Mouse (Mus musculus): ENCODE data around the gene Btbd7.

Btbd7 gene

GRCm38 (mm10) chr12:102779452-102779851, 98.8 kb downstream of the Btbd7 start:
- DNase-seq (ENCODE audit: low spot score): no peak

- no peak for DNase-seq (ENCODE audit: low spot score)
These were observed 100.1 kb downstream of the Btbd7 start for GRCm38 (mm10) chr12:102778151-102778550.

GRCm38 (mm10) chr12:102776035-102776434, 102.2 kb downstream of the Btbd7 start:
- no peak for DNase-seq (ENCODE audit: low spot score)

GRCm38 (mm10) chr12:102772676-102773075, 105.6 kb downstream of the Btbd7 start:
- no peak for DNase-seq (ENCODE audit: low spot score)

- DNase-seq (ENCODE audit: low spot score): no peak
These were observed 106.7 kb downstream of the Btbd7 start for GRCm38 (mm10) chr12:102771601-102772000.

GRCm38 (mm10) chr12:102769000-102769399, 109.3 kb downstream of the Btbd7 start:
- no peak for DNase-seq (ENCODE audit: low spot score)

- DNase-seq (ENCODE audit: low spot score): no peak
These were observed 114.6 kb downstream of the Btbd7 start for GRCm38 (mm10) chr12:102763696-102764095.

- no peak for DNase-seq (ENCODE audit: low spot score)
These were observed 116.6 kb downstream of the Btbd7 start for GRCm38 (mm10) chr12:102761668-102762067.

- DNase-seq (ENCODE audit: low spot score): no peak
These were observed 119.3 kb downstream of the Btbd7 start for GRCm38 (mm10) chr12:102758936-102759335.

- no peak for DNase-seq (ENCODE audit: low spot score)
These were observed 119.9 kb downstream of the Btbd7 start, which contains the start of gene Gm20604 for GRCm38 (mm10) chr12:102758403-102758756. Gene Gm20604, minus strand, starts transcription at chr12:102758672.

GRCm38 (mm10) chr12:102757689-102758402, 120.4 kb downstream of the Btbd7 start, which contains the start of the genes Gm28051, Gon7 and Ubr7:
Gene Gm28051, minus strand, starts transcription at chr12:102757765.
Gene Gon7, minus strand, starts transcription at chr12:102757803.
Gene Ubr7, plus strand, starts transcription at chr12:102757967.
- DNase-seq (ENCODE audit: low spot score): peak; percentile 96

GRCm38 (mm10) chr12:102757055-102757688, 121.1 kb downstream of the Btbd7 start:
- DNase-seq (ENCODE audit: low spot score): no peak

- no peak for DNase-seq (ENCODE audit: low spot score)
These were observed 122.0 kb downstream of the Btbd7 start for GRCm38 (mm10) chr12:102756304-102756703.

GRCm38 (mm10) chr12:102748256-102748655, 130.0 kb downstream of the Btbd7 start:
- DNase-seq (ENCODE audit: low spot score): no peak

- DNase-seq (ENCODE audit: low spot score): no peak
These were observed 133.4 kb downstream of the Btbd7 start for GRCm38 (mm10) chr12:102744839-102745238.

- peak; percentile 89 for DNase-seq (ENCODE audit: low spot score)
These were observed 134.4 kb downstream of the Btbd7 start, which contains the start of the genes Moap1 and Tmem251 for GRCm38 (mm10) chr12:102743589-102744574. Gene Moap1, minus strand, starts transcription at chr12:102743661. Gene Tmem251, plus strand, starts transcription at chr12:102743762.

GRCm38 (mm10) chr12:102743036-102743588, 135.2 kb downstream of the Btbd7 start:
- DNase-seq (ENCODE audit: low spot score): no peak

- DNase-seq (ENCODE audit: low spot score): no peak
These were observed 136.2 kb downstream of the Btbd7 start for GRCm38 (mm10) chr12:102742056-102742455.

GRCm38 (mm10) chr12:102740285-102740684, 138.0 kb downstream of the Btbd7 start:
- DNase-seq (ENCODE audit: low spot score): no peak

GRCm38 (mm10) chr12:102739096-102739495, 139.2 kb downstream of the Btbd7 start:
- no peak for DNase-seq (ENCODE audit: low spot score)

GRCm38 (mm10) chr12:102733381-102733780, 144.9 kb downstream of the Btbd7 start:
- peak; percentile 47 for DNase-seq (ENCODE audit: low spot score)
